Mouse (Mus musculus): ENCODE measurements at regions not wholly inside any gene's neighbourhood (a gene's known extent, or its start where the extent isn't known, plus 50 kb on each side); places are given as distances from the start of the nearest gene placed in this dataset.

DNA sequence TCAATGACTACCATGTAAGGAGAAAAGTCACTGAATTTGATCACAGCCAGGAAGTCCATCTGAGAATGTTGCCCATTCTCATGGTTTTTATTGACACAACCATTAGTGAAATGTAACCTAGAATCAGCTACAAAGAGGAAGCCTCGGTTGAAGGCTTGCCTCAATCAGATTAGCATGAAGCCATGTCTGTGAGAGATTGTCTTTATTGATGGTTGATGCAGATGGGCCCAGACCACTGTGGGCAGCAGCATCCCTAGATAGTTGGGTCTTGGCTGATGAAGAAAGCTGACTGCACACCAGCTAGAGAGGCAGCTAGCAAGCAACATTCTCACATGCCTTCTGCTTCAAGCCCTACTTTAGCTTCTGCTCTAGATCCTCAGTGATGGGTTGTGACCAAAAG, 60.4 kb upstream of the Rreb1 start:
- DNase-seq, result no peak
- intact Hi-C loops (cut with DNase I; ENCODE audit: low total_unique reads), result no loop called here

DNA sequence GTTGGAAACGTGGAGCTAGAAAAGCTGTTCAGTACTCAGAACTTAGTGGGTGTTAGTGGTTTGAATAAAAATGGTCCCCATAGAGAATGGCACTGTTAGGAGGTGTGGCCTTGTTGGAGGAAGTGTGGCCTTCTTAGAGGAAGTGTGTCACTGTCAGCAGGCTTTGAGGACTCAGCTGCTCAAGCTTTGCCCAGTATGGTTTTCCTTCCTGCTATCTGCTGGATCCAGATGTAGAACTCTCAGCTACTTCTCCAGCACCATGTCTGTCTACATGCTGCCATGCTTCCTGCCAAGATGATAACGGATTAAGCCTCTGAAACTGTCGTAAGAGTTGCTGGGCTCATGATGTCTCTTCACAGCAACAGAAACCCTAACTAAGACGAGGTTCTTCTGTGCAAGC, 59.8 kb upstream of the Rreb1 start:
- DNase-seq, result no peak
- intact Hi-C loops (cut with DNase I; ENCODE audit: low total_unique reads), result no loop called here
